Mouse (Mus musculus) retina, postnatal 7 days (tissue): ENCODE measurements at regions not wholly inside any gene's neighbourhood (a gene's known extent, or its start where the extent isn't known, plus 50 kb on each side); places are given as distances from the start of the nearest gene placed in this dataset.

ENCODE experiments used
- DNase-seq: peaks from one replicate; pipeline ENCODE4 v3.0.0-alpha.2; 2012; ENCODE audit warnings: low read depth, low spot score

DNA sequence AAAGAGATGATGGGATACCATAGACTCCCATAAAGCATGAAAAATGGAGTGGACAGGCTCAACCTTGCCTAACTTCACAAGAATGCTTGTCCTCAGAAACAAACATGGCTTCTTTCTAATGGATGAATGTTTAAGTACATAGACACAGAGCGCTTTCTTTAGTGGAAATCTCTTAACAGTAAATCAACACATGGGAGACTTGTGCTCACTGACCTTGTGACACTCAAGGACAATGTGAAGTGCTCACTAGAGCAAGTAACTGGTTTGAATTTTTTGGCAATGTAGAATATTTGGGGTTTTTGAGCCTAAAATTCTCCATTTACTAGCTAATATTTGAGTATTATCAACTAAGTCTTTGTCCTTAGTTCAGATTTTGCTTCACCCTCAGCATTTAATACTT lies 88.0 kb downstream of the Tent5c start:
- no peak for DNase-seq

DNA sequence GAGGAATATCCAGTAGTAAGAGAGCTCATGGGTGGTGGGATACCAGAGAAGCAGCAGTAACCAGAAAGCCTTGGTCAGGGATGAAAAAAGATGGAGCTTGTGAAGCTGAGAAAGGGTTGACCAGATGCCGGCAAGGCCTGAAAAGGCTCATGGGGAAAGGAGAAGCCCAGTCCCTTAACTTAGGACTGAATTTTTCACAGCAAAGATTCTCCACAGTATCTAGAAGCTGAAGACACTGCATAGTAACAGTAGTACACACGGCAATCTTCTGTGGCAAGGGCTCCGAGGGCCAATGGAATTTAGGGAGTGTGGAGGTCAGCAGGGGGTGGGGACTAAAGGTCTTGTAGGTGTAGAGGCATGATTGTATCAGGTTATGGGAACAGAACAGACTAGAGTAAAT lies 91.6 kb downstream of the Tent5c start:
- no peak for DNase-seq

DNA sequence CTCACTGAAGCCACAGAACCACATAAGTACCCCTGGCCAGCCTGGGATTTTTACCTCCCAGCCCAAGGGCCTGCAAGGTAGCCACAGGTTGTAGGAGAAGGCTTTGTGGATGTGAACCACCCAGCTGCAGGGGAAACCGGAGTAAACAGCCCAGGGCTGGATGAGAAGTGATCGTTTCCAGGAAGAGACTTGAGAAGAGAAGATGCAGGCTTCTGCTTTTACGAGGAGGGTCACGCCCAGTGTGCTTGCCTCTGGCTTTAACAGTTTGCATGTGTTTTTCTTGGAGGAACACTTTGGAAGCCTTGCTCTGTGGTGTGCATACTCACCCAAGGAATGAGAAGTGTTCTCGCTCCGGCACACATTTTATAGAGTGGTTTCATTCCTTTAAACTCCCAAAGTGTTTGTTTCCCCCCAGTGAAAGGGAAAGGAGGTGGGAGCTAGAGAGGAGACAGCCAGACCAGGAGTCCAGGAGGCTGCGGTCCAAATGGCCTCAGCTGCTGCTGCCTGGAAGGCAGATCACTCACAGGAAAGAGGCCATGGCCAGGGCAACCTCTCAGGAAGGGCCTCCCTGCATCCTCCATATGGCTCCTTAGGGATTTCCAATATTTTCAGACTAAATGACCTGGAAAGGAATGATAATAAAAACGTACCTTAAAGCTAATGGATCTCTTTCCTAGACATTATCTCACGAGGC lies 94.1 kb downstream of the Tent5c start:
- DNase-seq = no peak

DNA sequence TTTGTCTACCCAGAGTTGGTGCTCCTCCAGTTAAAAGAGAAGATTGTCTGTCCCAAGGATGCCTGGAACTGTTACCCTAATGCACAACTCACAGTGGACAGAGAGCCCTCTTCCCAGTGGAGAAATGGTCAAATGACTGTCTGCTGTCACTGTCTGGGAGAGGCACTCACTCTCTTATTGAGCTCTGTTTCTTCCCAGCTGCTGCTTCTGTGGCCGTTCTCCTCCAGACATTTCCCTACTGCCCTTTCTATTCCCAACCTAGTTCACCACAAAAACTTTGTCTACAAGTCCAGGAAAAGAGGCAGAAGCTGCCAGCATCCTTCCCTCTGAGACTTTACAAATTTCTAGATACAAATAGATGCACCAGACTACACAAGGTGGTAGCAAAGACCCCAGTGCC lies 95.2 kb downstream of the Tent5c start:
- DNase-seq = no peak

DNA sequence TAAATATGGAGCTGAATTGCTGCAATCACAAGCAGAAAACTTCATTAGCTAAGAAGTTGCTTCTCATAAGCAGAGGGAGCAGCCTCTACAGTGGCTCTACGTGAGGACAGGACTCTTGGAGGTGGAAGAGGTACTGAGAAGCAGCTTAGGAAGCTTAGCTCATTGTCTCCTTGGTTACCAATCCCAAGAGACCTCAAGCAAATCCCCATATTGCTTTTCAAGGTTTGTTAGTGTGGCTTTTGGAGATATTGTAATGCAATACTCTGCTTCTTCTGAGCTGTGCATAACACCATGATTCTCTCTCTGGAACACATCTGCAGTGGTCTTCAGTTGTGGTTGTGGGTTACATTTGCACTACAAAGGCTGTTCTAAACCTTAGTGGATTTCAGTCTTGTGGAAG lies 106.9 kb downstream of the Tent5c start:
- no peak for DNase-seq

DNA sequence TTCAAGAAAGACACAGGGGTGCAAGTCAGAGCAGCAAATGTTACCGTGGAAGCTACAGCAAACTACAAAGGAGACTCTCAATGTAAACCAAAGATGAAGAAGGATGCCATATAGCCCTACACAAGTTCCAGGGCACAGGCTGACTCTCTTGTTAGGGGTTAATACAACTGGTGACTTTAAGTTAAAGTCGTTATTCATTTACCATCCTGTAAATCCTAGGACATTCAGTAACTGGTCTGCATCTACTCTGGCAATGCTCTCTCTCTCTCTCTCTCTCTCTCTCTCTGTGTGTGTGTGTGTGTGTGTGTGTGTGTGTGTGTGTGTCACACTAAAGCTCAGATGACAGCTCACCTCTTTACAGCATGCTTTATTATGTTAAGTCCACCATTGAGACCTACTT lies 107.8 kb downstream of the Tent5c start:
- no peak for DNase-seq

DNA sequence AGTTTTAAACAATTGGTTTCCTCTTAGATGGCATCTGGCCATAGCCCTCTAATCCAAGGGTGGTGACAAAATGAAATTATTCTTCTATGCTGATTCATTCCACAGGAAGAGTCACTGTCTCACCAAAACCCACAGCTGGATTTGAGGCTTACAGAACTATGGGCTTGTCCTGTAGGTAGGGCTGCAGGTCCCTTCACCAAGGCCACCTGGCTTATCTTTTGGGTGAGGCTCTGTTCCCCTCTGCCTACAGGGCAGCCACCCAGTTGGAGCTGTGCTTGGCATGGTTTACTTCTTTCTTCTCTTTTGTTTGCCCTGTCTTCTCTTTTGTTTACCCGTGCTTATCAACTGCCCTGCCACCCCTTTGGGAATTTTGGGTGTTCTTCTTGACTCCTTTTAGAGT lies 113.0 kb downstream of the Tent5c start:
- DNase-seq = no peak

DNA sequence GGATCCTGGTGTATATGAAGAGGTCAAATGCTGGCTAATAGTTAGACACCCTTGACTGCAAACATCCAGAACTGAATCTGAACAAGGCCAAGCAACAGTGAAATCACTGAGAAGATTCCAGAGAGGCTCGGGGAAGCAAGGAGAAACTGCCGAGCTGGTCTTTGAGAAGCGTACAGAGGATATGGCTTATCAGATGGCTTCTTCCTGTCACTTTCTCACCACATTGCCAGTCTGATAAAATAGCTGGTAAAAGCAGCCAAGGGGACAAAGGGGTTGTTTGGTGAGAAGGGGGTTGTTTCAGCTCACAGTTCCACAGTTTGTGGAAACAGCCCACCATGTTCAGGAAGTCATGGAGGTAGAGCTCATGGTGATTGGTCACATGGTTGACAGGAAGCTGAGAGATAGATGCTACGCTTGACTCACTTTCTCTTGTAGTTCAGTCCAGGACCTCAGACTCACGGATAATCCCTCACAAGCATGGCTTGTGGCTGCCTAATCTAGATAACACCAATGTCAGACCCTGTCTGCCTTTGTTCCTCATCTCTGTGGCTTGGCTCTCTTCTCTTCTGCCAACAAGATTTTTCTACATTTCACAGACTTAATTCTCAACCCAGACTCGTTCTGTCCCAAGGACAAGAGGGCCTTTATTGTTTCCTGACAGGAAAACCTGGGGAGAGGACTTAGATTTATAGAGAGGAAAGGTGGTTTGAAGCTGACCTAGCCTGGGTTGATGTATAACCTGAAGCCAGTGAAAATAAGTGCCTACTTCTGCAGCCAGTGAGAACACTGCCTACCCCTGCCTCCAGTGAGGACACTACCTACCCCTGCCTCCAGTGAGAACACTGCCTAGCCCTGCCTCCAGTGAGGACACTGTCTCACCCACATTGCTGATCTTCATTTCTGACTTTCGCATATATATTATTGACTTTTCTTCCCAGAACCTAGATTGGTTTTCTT lies 122.0 kb downstream of the Tent5c start:
- no peak for DNase-seq

DNA sequence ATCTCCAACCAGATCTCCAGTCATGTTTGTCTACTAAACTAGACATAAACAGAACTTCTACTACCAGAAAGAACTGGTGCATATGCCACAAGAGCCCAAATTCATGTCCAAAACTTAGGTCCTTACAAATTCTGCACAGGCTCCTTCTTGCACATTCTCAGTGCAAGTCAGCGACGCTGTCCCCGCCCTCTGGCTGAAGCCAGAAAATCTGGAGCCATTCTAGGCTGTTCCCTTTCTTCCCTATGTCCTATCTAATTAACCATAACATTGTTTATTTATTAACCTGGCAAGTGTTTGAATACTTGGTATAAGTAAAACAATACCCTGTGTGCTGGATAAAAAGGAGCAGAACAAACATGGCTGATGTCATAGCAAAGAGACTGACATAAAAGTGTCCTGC lies 122.7 kb downstream of the Tent5c start:
- no peak for DNase-seq

DNA sequence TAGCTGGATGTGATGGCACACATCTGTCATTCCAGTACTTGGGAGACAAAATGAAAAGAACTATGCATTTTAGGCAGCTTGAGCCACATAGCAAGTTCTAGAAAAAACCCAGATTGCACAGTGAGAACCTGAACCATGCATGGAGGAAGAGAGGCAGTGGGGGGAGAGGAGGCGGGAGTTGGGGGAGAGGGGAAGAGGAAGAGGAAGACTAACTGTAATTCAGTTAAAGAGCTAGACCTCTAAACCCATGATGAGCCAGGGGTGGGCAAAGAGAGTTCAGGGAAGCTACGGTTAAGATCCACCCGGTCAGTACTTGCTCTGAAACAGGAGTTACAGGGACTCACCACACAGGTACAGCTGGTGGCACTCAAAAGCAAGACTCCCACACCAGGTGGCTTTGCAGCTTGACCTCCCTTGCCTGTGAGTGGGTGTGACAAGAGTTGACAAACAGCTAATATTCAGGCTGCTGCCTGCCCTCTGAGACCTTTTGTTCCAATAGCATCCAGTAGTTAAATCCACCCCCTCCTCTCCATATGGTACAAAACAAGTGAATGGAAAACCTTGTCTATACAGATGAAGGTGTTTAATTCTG lies 123.7 kb downstream of the Tent5c start:
- no peak for DNase-seq

DNA sequence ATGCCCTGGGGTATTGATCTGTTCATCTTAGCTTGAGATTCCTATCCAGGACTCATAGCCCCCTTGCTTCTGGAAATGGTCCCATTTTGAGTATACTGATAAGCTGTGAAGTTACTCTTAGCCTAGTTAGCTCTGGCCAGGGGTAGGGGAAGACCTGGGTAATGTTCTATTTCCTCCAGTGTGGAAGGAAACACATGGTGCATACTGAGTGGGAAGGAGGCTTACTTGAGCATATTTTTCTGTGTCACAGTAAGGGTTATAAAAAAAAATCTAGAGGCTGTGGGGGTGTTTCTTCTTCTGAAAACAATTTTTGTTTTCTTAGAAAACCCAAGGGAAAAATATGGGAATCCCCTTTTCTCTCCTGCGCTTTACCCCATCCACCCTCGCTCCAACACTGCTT lies 124.4 kb downstream of the Tent5c start:
- DNase-seq = no peak

DNA sequence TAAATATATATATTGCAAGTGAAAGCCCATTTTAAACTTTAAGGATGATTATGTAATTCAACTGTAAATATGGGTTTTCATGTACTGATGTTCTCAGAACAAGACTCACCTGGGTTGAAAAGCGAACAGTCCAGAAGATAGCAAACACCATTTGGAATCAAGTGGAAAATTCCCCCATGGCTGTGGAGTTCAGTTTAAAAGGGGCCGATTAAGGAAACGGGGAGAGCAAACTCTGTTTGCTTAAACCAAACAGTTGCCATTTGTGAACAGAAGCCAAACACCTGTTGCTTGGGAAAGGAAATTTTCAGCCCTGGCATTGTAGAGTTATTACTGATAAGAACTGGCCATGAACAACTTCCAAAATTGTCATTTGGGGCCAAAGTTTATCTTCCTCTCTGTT lies 126.1 kb downstream of the Tent5c start:
- no peak for DNase-seq

DNA sequence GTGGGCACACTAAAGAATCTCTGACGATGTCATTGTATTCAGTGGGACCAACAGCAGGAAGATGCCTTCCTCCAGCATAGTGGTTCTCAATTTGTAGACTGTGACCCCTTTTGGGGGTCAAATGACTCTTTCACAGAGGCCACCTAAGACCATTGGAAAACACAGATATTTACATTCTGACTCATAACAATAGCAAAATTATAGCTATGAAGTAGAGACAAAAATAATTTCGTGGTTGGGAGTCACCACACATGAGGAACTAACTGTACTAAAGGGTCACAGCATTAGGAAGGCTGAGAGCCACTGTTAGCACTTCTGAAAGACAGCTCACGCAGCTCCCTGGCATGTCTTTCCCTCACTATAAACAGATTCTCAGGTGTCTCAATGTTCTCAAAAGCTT lies 129.1 kb downstream of the Tent5c start:
- no peak for DNase-seq

DNA sequence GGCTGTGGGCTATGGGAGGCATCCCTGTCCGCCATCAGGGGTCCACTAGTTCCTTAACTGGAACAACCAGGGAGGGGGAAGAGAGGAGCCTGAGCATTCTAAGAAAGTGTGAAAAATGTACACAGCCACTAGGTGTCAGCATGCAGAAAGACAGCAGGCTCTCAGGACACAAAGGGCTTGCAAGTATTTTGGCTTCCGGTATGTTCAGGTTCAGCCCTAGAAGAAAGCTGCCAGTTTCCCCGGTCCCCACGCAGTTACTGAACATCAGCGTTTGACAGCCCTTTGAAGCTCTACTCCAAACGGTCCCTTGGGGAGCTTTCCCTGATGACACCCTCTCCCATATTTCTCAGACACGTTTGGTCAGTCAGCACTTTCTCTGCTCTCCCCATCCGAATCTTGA lies 130.1 kb downstream of the Tent5c start:
- peak; percentile 37 for DNase-seq

DNA sequence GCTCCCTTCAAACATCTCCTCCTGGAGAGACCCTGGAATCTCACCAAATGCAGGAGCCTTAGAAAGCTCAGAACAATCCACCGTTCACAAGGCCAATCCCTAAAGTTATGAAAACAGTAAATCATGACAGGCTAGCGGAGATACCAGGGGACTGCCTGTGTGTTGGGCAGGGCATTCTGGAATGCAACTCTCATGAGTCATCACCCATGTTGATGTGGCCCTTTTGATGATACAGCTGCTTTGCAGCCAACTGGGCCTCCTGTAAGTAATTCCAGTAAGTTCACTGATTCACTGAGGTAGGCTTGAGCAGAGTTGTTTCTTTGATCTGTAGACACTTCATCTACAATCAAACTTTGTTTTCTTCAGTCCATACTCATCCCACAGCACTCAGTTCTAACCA lies 155.6 kb downstream of the Tent5c start:
- no peak for DNase-seq

DNA sequence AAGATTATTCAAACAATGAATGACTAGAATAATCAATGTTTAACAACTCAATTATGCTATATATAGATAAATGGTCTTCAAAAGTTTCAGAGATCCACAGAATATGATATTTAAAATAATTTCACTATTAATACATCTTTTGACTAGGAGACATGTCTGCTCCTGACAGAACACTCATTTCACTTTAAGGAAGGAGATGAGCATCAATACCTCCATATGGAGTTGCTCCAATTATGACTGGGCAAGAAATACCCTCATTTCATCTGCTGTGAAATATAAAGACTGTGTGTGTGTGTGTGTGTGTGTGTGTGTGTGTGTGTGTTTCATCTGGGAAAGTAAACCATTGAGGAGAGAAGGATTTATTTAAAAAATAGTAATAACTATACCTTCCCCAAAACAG lies 156.2 kb upstream of the Wdr3 start:
- no peak for DNase-seq

DNA sequence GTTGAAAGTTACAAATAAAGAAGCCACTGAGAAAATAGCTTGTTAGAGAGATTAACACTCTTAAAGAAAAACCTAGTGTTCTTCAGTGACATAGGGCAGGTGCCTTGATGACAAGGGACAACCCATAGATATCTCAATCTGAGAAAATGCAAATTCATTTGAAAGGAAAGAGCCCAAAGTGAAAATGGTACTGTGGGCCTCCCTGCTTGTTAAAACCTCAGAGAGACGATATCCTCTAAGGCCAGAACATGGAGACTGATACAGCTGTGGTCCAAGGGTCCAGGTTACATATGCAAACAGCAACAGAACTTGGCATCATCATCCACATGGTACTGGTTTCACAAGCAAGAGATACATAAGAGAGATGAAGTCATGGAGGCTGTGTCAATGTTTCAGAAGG lies 125.6 kb upstream of the Wdr3 start:
- no peak for DNase-seq

DNA sequence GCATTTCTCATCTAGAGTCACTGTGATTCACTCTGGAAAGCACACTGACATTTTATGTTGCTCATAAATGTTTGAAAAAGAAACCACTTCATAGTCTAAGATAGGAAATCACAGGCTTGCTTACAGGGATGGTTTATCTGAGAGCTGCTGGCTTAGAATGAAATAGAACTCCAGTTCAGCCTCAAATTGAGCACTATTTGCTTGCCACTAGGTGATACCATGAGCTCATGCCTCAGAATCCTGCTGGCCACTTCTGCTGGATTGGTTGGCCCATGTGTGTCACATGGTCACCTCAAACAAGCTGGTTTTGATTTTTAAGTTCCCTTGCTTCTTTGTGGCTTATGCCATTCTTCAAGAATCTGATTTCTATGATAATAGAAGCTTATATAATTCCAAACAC lies 104.8 kb upstream of the Wdr3 start:
- DNase-seq = no peak

DNA sequence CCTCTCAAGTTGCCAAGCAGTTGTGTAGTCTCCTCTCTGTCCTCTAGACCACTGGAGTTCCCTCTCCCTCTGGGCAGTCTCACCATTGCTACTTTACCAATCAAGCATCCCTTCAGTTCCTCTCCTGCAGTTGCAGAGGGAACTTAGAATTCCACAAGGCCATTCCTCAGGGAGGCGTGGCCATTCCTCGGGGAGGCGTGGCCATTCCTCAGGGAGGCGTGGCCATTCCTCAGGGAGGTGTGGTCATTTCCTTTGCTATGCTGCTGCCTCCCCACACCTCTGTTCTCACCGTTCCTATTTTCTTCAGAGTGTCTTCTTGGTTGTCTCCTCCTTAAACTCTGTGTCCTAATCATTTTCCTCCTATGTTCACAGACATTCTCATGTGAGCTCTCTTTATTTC lies 102.8 kb upstream of the Wdr3 start:
- no peak for DNase-seq
